Mouse (Mus musculus): ENCODE results near the gene Taar7a.

GRCm38 (mm10) chr10:24040120-24040869 lies 47.0 kb upstream of the Taar7a start:
- TF ChIP-seq CTCF (IDR thresholded peaks at IDR 0.05; ENCODE audit: control insufficient read depth, insufficient read depth, low read length) (no peak), POLR2A (IDR thresholded peaks at IDR 0.05; ENCODE audit: borderline replicate concordance, control insufficient read depth, low read depth, low read length) (no peak)
